Mouse (Mus musculus) stomach, postnatal 0 days (tissue): Measurements from ENCODE around the gene Zfp944. TPM values are rescaled to one million over a fixed set of nuclear protein-coding genes. Genes with fewer than 3 reads are reported as not detected.
"Not testable (repeated sequence)": the region's sequence is repeated elsewhere in the genome, so short reads cannot be mapped to it uniquely, and the experiment has no call there.

Experiments
- ATAC-seq: fragments of 200-750 bp; cut with Nextera tagmentation; 2 replicates; pipeline ENCODE4 v1.8.0; 2017; ENCODE audit not compliant: low FRiP score, low TSS enrichment
- DNase-seq: peaks from one replicate; pipeline ENCODE4 v3.0.0-alpha.2; 2016; ENCODE audit warnings: low spot score
- H3K27ac ChIP-seq: fragments of 300-500 bp; sonication (generic); replicated peaks from 2 replicates; pipeline ENCODE4 v1.5.1; 2014; ENCODE audit warnings: mild to moderate bottlenecking, control low read depth
- H3K27me3 ChIP-seq: fragments of 300-500 bp; sonication (generic); 2 replicates; pipeline ENCODE4 v1.6.1; 2014; ENCODE audit warnings: low read length; ENCODE audit not compliant: control insufficient read depth, insufficient read depth
- H3K36me3 ChIP-seq: fragments of 300-500 bp; sonication (generic); 2 replicates; pipeline ENCODE4 v1.6.1; 2014; ENCODE audit warnings: low read length, mixed read lengths; ENCODE audit not compliant: control insufficient read depth, insufficient read depth
- H3K4me1 ChIP-seq: fragments of 300-500 bp; sonication (generic); replicated peaks from 2 replicates; pipeline ENCODE4 v1.6.1; 2014; ENCODE audit warnings: antibody characterized with exemption; ENCODE audit not compliant: control insufficient read depth, insufficient read depth
- H3K4me2 ChIP-seq: fragments of 300-500 bp; sonication (generic); replicated peaks from 2 replicates; pipeline ENCODE4 v1.6.1; 2014; ENCODE audit warnings: low read depth, mild to moderate bottlenecking, control low read depth, moderate library complexity
- H3K4me3 ChIP-seq: fragments of 300-500 bp; sonication (generic); 2 replicates; pipeline ENCODE4 v1.5.1; 2014; ENCODE audit warnings: low read depth, low read length, control low read depth
- H3K9ac ChIP-seq: fragments of 300-500 bp; sonication (generic); 2 replicates; pipeline ENCODE4 v1.6.1; 2014; ENCODE audit warnings: mild to moderate bottlenecking, low read length, control low read depth, mixed read lengths
- H3K9me3 ChIP-seq: fragments of 300-500 bp; sonication (generic); 2 replicates; pipeline ENCODE4 v1.6.1; 2016; ENCODE audit warnings: low read length; ENCODE audit not compliant: control insufficient read depth
- CTCF ChIP-seq: IDR thresholded peaks from 2 replicates; pipeline ENCODE4 v1.5.1; 2016; ENCODE audit warnings: antibody characterized with exemption, low read depth, mild to moderate bottlenecking, moderate library complexity
- EP300 ChIP-seq: optimal IDR thresholded peaks from 2 replicates; pipeline ENCODE3; 2016; ENCODE audit warnings: antibody characterized with exemption
- WGBS: fragments of 180-500 bp; shearing (Covaris S2); extraction: QIAGEN DNeasy Blood & Tissue Kit; methylation state at CpG from one replicate; pipeline ENCODE4 v1.1.7; 2014; 5-methylcytosine and 5-hydroxymethylcytosine counted together
- polyA plus RNA-seq: library from polyadenylated mRNA; unstranded; fragments of >200 nt; fragmentation: Nextera tagmentation; extraction: Ambion mirVana; gene quantifications from 2 replicates; pipeline ENCODE4 v1.2.1, GENCODE M21; 2015

Gene Zfp944
- 6.8 and 7.5 TPM in 2 replicates for polyA plus RNA-seq

DNA sequence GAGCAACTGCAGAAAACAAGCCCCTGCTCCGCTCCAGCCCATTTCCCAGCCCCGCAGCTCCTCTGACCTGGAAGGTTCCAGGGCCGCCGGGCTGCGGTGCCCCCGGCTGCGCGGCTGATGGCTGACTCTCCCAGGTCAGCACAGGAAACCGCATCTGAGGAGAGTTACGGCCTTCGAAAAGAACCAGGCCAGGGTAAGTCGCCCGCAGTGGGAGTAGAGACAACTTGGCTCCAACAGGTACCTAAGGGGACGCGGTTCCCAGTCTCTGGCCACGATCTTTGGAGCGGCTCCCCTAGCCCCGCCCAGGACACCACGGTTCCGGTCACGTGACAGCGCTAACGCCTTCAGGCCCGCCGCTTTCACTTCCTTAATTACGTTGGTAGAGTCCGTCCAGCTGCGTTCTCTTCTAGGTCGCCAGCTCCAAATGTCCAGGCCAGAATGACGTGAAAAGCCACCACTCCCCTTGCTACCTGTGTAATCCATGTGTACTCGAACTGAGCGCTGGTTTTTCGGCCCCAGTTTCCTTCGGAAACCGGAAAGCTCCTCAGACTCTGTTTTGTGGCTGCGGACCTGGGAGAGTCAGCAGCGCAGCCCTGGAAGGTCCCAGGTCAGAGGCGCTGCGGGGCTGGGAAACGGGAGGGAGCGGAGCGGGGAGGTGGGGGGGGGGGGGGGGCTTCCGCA lies at the start of gene Zfp944, which contains the start of gene Zfp758:
Gene Zfp944, minus strand, starts transcription at position 300 of the 681 bp plus-strand sequence.
Gene Zfp758, plus strand, starts transcription at position 353 of the 681 bp plus-strand sequence.
- WGBS = 0% methylated on average over 26 of the region's 43 CpGs
- Histone ChIP-seq H3K4me2 (peak within 1 kb of the TSS; percentile 57), H3K9ac (peak within 1 kb of the TSS; percentile 75), H3K27ac (peak within 1 kb of the TSS; percentile 82), H3K4me3 (peak within 1 kb of the TSS; percentile 56)
- not testable (repeated sequence) for H3K9me3 ChIP-seq, H3K4me1 ChIP-seq, H3K36me3 ChIP-seq, H3K27me3 ChIP-seq
- ATAC-seq = peak; percentile 99
- DNase-seq = peak; percentile 62

- Histone ChIP-seq H3K9me3 (no peaks in the 10 kb centered on the region), H3K4me2 (no peak overlapping the region), H3K4me3 (no peak overlapping the region), H3K9ac (no peak overlapping the region), H3K27me3 (no peaks in the 10 kb centered on the region), H3K4me1 (no peaks in the 10 kb centered on the region), H3K27ac (no peak overlapping the region), H3K36me3 (no peaks in the 10 kb centered on the region)
- DNase-seq (peak; percentile 21), ATAC-seq (no peak)
- TF ChIP-seq EP300 (no peak), CTCF (peak; percentile 73)
- WGBS = 83% methylated on average over 2 of the region's 2 CpGs
These were observed 49.6 kb upstream of the Zfp944 start for GRCm38 (mm10) chr17:22410756-22411155.

DNA sequence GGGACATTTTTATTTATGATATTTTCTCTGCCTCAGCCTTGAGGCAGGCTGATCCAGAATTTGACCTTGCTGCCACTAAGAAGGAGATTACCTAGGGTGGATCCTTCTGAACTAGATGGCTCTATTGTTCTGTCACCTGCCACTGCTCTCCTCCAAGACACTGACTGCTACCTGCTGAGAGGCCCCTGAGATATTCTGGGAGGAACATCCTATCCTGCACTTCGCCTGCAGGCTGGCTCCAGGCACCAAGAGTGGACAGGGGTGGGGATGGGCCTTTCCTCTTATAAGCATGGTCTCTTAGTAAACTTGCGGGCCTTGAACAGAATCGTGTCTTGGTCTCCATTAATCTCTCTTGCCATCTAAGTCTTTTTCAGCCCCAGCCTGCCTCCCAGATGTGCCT lies 2.7 kb upstream of the Zfp944 start:
- no peaks in the 10 kb centered on the region; the same call in 1 of the 2 replicates for H3K9me3 ChIP-seq
- peaks cover 3% of the 10 kb centered on the region; the same call in 1 of the 2 replicates for H3K36me3 ChIP-seq
- WGBS = 86% methylated on average over 3 of the region's 3 CpGs
- H3K4me2 ChIP-seq = no peak overlapping the region
- no peak overlapping the region for H3K27ac ChIP-seq
- TF ChIP-seq EP300 (no peak), CTCF (no peak)
- no peak overlapping the region for H3K9ac ChIP-seq
- DNase-seq (no peak), ATAC-seq (no peak)
- no peaks in the 10 kb centered on the region for H3K27me3 ChIP-seq
- H3K4me1 ChIP-seq = no peaks in the 10 kb centered on the region
- no peak overlapping the region for H3K4me3 ChIP-seq

DNA sequence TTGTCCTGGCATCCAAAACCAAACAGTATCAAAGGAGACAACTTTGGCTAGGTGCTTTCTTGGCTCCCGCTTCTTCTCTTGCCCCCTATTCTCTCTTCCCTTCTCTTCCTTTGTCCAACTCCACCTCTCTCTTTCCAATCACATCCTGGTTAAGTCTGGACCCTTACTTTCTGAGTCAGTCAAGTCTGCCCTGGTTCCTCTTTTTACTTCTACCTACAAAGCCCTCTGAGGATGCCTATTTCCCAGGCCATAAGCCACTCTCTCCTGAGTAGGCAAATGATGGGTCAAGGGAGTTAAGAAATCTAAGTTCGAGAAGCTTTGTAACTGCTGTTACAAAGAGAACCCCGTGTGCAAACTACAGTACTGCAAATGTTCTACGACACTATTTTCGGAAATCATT lies 628 bp downstream of the Zfp944 start:
- Histone ChIP-seq H3K36me3 (no peaks in the 10 kb centered on the region), H3K9ac (peak overlapping the region; percentile 61; the same call in 1 of the 2 replicates), H3K4me1 (no peaks in the 10 kb centered on the region), H3K4me2 (peak overlapping the region; percentile 57), H3K27ac (no peak overlapping the region), H3K27me3 (no peaks in the 10 kb centered on the region), H3K9me3 (no peaks in the 10 kb centered on the region), H3K4me3 (peak overlapping the region; percentile 56)
- TF ChIP-seq CTCF (no peak), EP300 (no peak)
- DNase-seq = no peak
- no peak for ATAC-seq
- 16% methylated on average over 5 of the region's 5 CpGs for WGBS

GRCm38 (mm10) chr17:22352794-22353193 lies 8.4 kb downstream of the Zfp944 start:
- no peaks in the 10 kb centered on the region for H3K27me3 ChIP-seq
- DNase-seq = peak; percentile 26

GRCm38 (mm10) chr17:22315247-22315646 lies 46.0 kb downstream of the Zfp944 start:
- H3K4me1 ChIP-seq, ATAC-seq, DNase-seq, H3K36me3 ChIP-seq, H3K27me3 ChIP-seq, H3K9me3 ChIP-seq: not testable (repeated sequence)
- Histone ChIP-seq H3K4me3 (peak overlapping the region; percentile 56), H3K9ac (peak overlapping the region; percentile 68; the same call in 1 of the 2 replicates), H3K4me2 (peak overlapping the region; percentile 52), H3K27ac (peak overlapping the region; percentile 49; the same call in 1 of the 2 replicates)
- 3% methylated on average over 2 of the region's 2 CpGs for WGBS

More at GRCm38 (mm10) chr17:22352794-22353193, 8.4 kb downstream of the Zfp944 start:
- Histone ChIP-seq H3K4me3 (no peak overlapping the region), H3K4me1 (no peaks in the 10 kb centered on the region), H3K27ac (no peak overlapping the region), H3K4me2 (no peak overlapping the region), H3K9me3 (no peaks in the 10 kb centered on the region), H3K9ac (no peak overlapping the region), H3K36me3 (no peaks in the 10 kb centered on the region; the same call in 1 of the 2 replicates)
- TF ChIP-seq EP300 = no peak
- TF ChIP-seq CTCF = peak; percentile 85
- ATAC-seq = no peak
